Comparison of ENCODE assay signal across 8 mouse cellular contexts in the genomic region with DNA sequence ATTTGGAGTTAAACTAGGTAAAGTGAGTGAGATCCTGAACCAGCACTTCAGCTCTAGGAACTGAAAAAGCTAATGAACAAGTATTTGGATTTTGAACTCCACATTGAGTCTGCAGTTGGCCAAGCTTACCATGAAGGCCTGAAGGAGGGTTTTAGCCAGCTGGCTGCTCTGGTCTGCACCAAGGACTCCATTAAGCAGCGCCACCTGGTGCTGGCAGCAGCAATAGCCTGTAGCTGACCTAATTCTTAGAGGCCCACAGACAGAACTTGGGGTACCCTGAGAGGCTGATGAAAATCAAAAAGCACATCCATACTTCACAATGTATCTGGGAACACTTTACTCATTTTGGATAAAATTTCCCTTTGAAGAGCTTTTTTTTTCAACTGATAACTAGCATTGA.
DNase-seq lines count a peak whose midpoint lies in the region; ATAC-seq and TF ChIP-seq lines count a peak whose summit lies in the region.

No protein-coding gene starts in this region.

- no peak overlapping the region for H3K27ac ChIP-seq in midbrain, embryonic 10.5 days (replicated peaks)
- no peak overlapping the region for H3K27ac ChIP-seq in midbrain, embryonic 16.5 days (ENCODE audit: low read length)

- no peak overlapping the region for H3K4me3 ChIP-seq in midbrain, embryonic 10.5 days
- H3K4me3 ChIP-seq in midbrain, embryonic 16.5 days (ENCODE audit: low read depth, low read length) = no peak overlapping the region
- no peak overlapping the region for H3K4me3 ChIP-seq in lung, adult 2 months (replicated peaks; ENCODE audit: extremely low read depth, low read depth, low read length)

- no peak for ATAC-seq in midbrain, embryonic 16.5 days

- no peaks in the 10 kb centered on the region for H3K9me3 ChIP-seq in midbrain, embryonic 10.5 days (replicated peaks)
- H3K9me3 ChIP-seq in midbrain, embryonic 16.5 days (replicated peaks; ENCODE audit: control insufficient read depth, low read length, poor library complexity, severe bottlenecking) = no peaks in the 10 kb centered on the region

- peak; percentile 25 for DNase-seq in midbrain, embryonic 10.5 days (ENCODE audit: low spot score)
- DNase-seq in cerebellum, adult 8-10 months = peak; percentile 35
- peak; percentile 23 to 39 for DNase-seq in frontal cortex, postnatal 14 days (ENCODE audit: low spot score in 2 of 2)
- peak; percentile 47 to 79 for DNase-seq in kidney, postnatal 36 days
- DNase-seq in lung, adult 2 months = peak; percentile 8
- peak; percentile 23 to 49 for DNase-seq in right cerebral cortex, postnatal 36 days (ENCODE audit: low spot score in 2 of 2)
- DNase-seq in T-cell, adult 2 months (ENCODE audit: low spot score) = no peak

- H3K27me3 ChIP-seq in midbrain, embryonic 10.5 days (ENCODE audit: low read depth, poor library complexity, severe bottlenecking) = no peaks in the 10 kb centered on the region
- H3K27me3 ChIP-seq in midbrain, embryonic 16.5 days (ENCODE audit: control insufficient read depth, insufficient read depth, low read depth, low read length) = no peaks in the 10 kb centered on the region

- no peak overlapping the region for H3K4me2 ChIP-seq in midbrain, embryonic 16.5 days (ENCODE audit: low read length)

- no peak for TF ChIP-seq POLR2A in lung, adult 2 months (IDR thresholded peaks at IDR 0.05; ENCODE audit: borderline replicate concordance, extremely low read depth, low read depth, low read length)

- WGBS in midbrain, embryonic 10.5 days = 3% methylated on average over 1 of the region's 1 CpGs
- WGBS in midbrain, embryonic 16.5 days = 9% methylated on average over 1 of the region's 1 CpGs
- 6% methylated on average over 1 of the region's 1 CpGs for WGBS in lung, adult 2 months

- peak; percentile 50 for TF ChIP-seq CTCF in lung, adult 2 months (IDR thresholded peaks at IDR 0.05; ENCODE audit: insufficient read depth, low read length)

- H3K36me3 ChIP-seq in midbrain, embryonic 10.5 days = no peaks in the 10 kb centered on the region
- no peaks in the 10 kb centered on the region for H3K36me3 ChIP-seq in midbrain, embryonic 16.5 days (ENCODE audit: control insufficient read depth, insufficient read depth, low read length)

- no peaks in the 10 kb centered on the region for H3K4me1 ChIP-seq in midbrain, embryonic 10.5 days
- H3K4me1 ChIP-seq in midbrain, embryonic 16.5 days (ENCODE audit: control insufficient read depth, insufficient read depth, low read length) = no peaks in the 10 kb centered on the region
- no peaks in the 10 kb centered on the region for H3K4me1 ChIP-seq in lung, adult 2 months (ENCODE audit: control insufficient read depth, insufficient read depth, low read length)

- H3K9ac ChIP-seq in midbrain, embryonic 16.5 days (ENCODE audit: low read depth, low read length) = no peak overlapping the region
